Mouse (Mus musculus) ES-Bruce4 (cell line): ENCODE results near the gene Capza3.

Experiments used
- CTCF ChIP-seq: IDR thresholded peaks from one replicate; pipeline ENCODE4 v1.8.1; 2011; ENCODE audit warnings: low read depth, low read length
- EP300 ChIP-seq: IDR thresholded peaks from 2 replicates; pipeline ENCODE4 v1.6.1; 2011; ENCODE audit warnings: low read depth, low read length; ENCODE audit not compliant: insufficient read depth

- TF ChIP-seq CTCF = peak; percentile 81
- TF ChIP-seq EP300 = no peak
Observed at GRCm38 (mm10) chr6:140081739-140082138, 40.7 kb downstream of the Capza3 start.
